Mouse (Mus musculus): ENCODE measurements around the gene Rassf2. TPM values are rescaled to one million over a fixed set of nuclear protein-coding genes. Genes with fewer than 3 reads are reported as not detected.

Rassf2 gene
- total RNA-seq, 1 experiment from 2014 or later: 49.3 TPM

GRCm38 (mm10) chr2:132036326-132036725 is 6.3 kb upstream of the Rassf2 start:
- ATAC-seq (replicated peaks; ENCODE audit: low read depth, poor library complexity, severe bottlenecking): no peak

- peak; percentile 69 for ATAC-seq (replicated peaks; ENCODE audit: low read depth, poor library complexity, severe bottlenecking)
These were observed 5.4 kb upstream of the Rassf2 start for GRCm38 (mm10) chr2:132035470-132035835.

- peak; percentile 24 for ATAC-seq (replicated peaks; ENCODE audit: low read depth, poor library complexity, severe bottlenecking)
These were observed 4.8 kb upstream of the Rassf2 start for GRCm38 (mm10) chr2:132034590-132035469.

GRCm38 (mm10) chr2:132031364-132032095 is 1.5 kb upstream of the Rassf2 start:
- no peak for ATAC-seq (replicated peaks; ENCODE audit: low read depth, poor library complexity, severe bottlenecking)

GRCm38 (mm10) chr2:132030418-132031363 is 633 bp upstream of the Rassf2 start:
- no peak for ATAC-seq (replicated peaks; ENCODE audit: low read depth, poor library complexity, severe bottlenecking)

- peak; percentile 45 for ATAC-seq (replicated peaks; ENCODE audit: low read depth, poor library complexity, severe bottlenecking)
These were observed 1.0 kb downstream of the Rassf2 start for GRCm38 (mm10) chr2:132028894-132029605.

- no peak for ATAC-seq (replicated peaks; ENCODE audit: low read depth, poor library complexity, severe bottlenecking)
These were observed 2.0 kb downstream of the Rassf2 start for GRCm38 (mm10) chr2:132028107-132028506.

- ATAC-seq (replicated peaks; ENCODE audit: low read depth, poor library complexity, severe bottlenecking): peak; percentile 22
These were observed 2.7 kb downstream of the Rassf2 start for GRCm38 (mm10) chr2:132027366-132027765.

- ATAC-seq (replicated peaks; ENCODE audit: low read depth, poor library complexity, severe bottlenecking): no peak
These were observed 6.0 kb downstream of the Rassf2 start for GRCm38 (mm10) chr2:132024028-132024427.

- 0 out of 2 replicates have a peak, but pooled peaks have one; percentile 6 for ATAC-seq (replicated peaks; ENCODE audit: low read depth, poor library complexity, severe bottlenecking)
These were observed 7.4 kb downstream of the Rassf2 start for GRCm38 (mm10) chr2:132022621-132023020.

GRCm38 (mm10) chr2:132021616-132022015 is 8.4 kb downstream of the Rassf2 start:
- ATAC-seq (replicated peaks; ENCODE audit: low read depth, poor library complexity, severe bottlenecking): no peak

GRCm38 (mm10) chr2:132020991-132021541 is 9.0 kb downstream of the Rassf2 start:
- ATAC-seq (replicated peaks; ENCODE audit: low read depth, poor library complexity, severe bottlenecking): peak; percentile 71

GRCm38 (mm10) chr2:132020420-132020819 is 9.6 kb downstream of the Rassf2 start:
- no peak for ATAC-seq (replicated peaks; ENCODE audit: low read depth, poor library complexity, severe bottlenecking)

GRCm38 (mm10) chr2:132019372-132019811 is 10.7 kb downstream of the Rassf2 start:
- ATAC-seq (replicated peaks; ENCODE audit: low read depth, poor library complexity, severe bottlenecking): peak; percentile 53

GRCm38 (mm10) chr2:132018156-132018555 is 11.9 kb downstream of the Rassf2 start:
- no peak for ATAC-seq (replicated peaks; ENCODE audit: low read depth, poor library complexity, severe bottlenecking)

- peak; percentile 26 for ATAC-seq (replicated peaks; ENCODE audit: low read depth, poor library complexity, severe bottlenecking)
These were observed 12.4 kb downstream of the Rassf2 start for GRCm38 (mm10) chr2:132017611-132018010.

- ATAC-seq (replicated peaks; ENCODE audit: low read depth, poor library complexity, severe bottlenecking): no peak
These were observed 14.0 kb downstream of the Rassf2 start for GRCm38 (mm10) chr2:132016034-132016433.

GRCm38 (mm10) chr2:132013152-132013551 is 16.9 kb downstream of the Rassf2 start:
- no peak for ATAC-seq (replicated peaks; ENCODE audit: low read depth, poor library complexity, severe bottlenecking)

GRCm38 (mm10) chr2:132010781-132011180 is 19.3 kb downstream of the Rassf2 start:
- no peak for ATAC-seq (replicated peaks; ENCODE audit: low read depth, poor library complexity, severe bottlenecking)
